Mouse (Mus musculus) hindbrain, postnatal 0 days (tissue): Measurements from ENCODE around the gene Bbs9. TPM values are rescaled to one million over a fixed set of nuclear protein-coding genes. Genes with fewer than 3 reads are reported as not detected.

Experiments
- ATAC-seq: fragments of 200-750 bp; cut with Nextera tagmentation; 2 replicates; pipeline ENCODE4 v1.8.0; 2017; ENCODE audit warnings: mild to moderate bottlenecking, moderate TSS enrichment, moderate library complexity
- DNase-seq: peaks from one replicate; pipeline ENCODE4 v3.0.0-alpha.2; 2015; ENCODE audit warnings: low spot score
- H3K27ac ChIP-seq: fragments of 300-500 bp; sonication (generic); 2 replicates; pipeline ENCODE4 v1.5.1; 2014; ENCODE audit warnings: mild to moderate bottlenecking
- H3K27me3 ChIP-seq: fragments of 300-500 bp; sonication (generic); 2 replicates; pipeline ENCODE4 v1.6.1; 2014; ENCODE audit warnings: low read length, mixed read lengths; ENCODE audit not compliant: insufficient read depth
- H3K36me3 ChIP-seq: fragments of 300-500 bp; sonication (generic); 2 replicates; pipeline ENCODE4 v1.6.1; 2014; ENCODE audit warnings: low read length, mixed read lengths; ENCODE audit not compliant: insufficient read depth
- H3K4me1 ChIP-seq: fragments of 300-500 bp; sonication (generic); 2 replicates; pipeline ENCODE4 v1.6.1; 2014; ENCODE audit warnings: antibody characterized with exemption, low read length, mixed read lengths; ENCODE audit not compliant: insufficient read depth
- H3K4me2 ChIP-seq: fragments of 300-500 bp; sonication (generic); 2 replicates; pipeline ENCODE4 v1.6.1; 2014; ENCODE audit warnings: low read depth, mild to moderate bottlenecking, low read length, moderate library complexity, mixed read lengths
- H3K4me3 ChIP-seq: fragments of 300-500 bp; sonication (generic); 2 replicates; pipeline ENCODE4 v1.5.1; 2014; ENCODE audit warnings: low read length
- H3K9ac ChIP-seq: fragments of 300-500 bp; sonication (generic); replicated peaks from 2 replicates; pipeline ENCODE4 v1.6.1; 2014; ENCODE audit warnings: mild to moderate bottlenecking, low read length, moderate library complexity, mixed read lengths
- H3K9me3 ChIP-seq: fragments of 300-500 bp; sonication (generic); 2 replicates; pipeline ENCODE4 v1.6.1; 2016; ENCODE audit warnings: low read length, mixed read lengths
- CTCF ChIP-seq: IDR thresholded peaks from 2 replicates; pipeline ENCODE4 v1.5.1; 2016; ENCODE audit warnings: antibody characterized with exemption, control low read depth, low read depth
- WGBS: fragments of 180-500 bp; shearing (Covaris S2); extraction: QIAGEN DNeasy Blood & Tissue Kit; methylation state at CpG from one replicate; pipeline ENCODE4 v1.1.7; 2014; 5-methylcytosine and 5-hydroxymethylcytosine counted together
- polyA plus RNA-seq: library from polyadenylated mRNA; unstranded; fragments of >200 nt; fragmentation: Nextera tagmentation; extraction: Ambion mirVana; gene quantifications from 2 replicates; pipeline ENCODE4 v1.2.1, GENCODE M21; 2015
- total RNA-seq: library from RNA; depleted of rRNA; stranded (reverse); fragments of >200 nt; gene quantifications from 2 replicates; pipeline ENCODE4 v1.2.3, GENCODE M21; 2014

Gene Bbs9
- total and polyA plus RNA-seq, 2 experiments from 2014 or later = 15.2 to 27.5 TPM

DNA sequence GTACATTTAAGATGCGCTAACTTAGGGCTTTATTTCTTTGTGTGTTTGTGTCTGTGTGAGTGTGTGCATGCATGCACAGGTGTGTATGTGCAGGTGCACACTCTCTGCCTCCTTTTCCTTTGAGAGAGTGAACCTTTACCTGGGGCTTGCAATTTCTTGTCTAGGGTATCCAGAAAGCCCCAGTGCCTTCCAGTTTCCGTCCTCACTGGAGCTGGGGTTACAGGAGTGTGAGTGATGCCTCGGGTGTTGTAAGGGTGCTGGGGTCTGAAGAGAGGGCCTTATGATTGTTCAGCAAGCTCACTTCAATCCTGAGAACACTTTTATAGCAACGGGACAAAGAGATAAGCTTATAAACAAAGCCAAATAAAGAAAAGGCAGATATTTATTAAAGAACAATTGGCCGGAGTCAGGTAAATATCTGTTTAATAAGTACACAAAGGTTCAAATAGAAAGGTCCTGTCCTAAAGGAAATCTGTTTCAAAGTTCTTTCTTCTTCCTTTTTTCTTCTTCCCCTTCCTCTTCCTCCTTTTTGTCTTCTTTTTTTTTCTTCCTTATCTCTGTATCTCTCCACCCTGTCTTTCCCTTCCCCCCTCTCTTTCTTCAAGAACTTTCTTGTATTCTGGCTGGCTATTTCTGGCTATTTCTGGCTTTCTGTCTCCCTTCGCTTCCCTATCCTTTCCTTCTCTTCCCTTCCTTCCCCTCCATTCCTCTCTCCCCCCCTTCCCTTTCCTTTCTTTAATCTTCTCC, 21.7 kb downstream of the Bbs9 start:
- 84% methylated on average over 6 of the region's 6 CpGs for WGBS
- H3K27ac ChIP-seq = no peak overlapping the region
- H3K4me1 ChIP-seq = no peaks in the 10 kb centered on the region
- TF ChIP-seq CTCF = no peak
- no peak overlapping the region for H3K9ac ChIP-seq
- no peaks in the 10 kb centered on the region for H3K9me3 ChIP-seq
- H3K27me3 ChIP-seq = no peaks in the 10 kb centered on the region
- H3K4me3 ChIP-seq = no peak overlapping the region
- no peak overlapping the region for H3K4me2 ChIP-seq
- DNase-seq = no peak
- no peaks in the 10 kb centered on the region for H3K36me3 ChIP-seq
- ATAC-seq = no peak

DNA sequence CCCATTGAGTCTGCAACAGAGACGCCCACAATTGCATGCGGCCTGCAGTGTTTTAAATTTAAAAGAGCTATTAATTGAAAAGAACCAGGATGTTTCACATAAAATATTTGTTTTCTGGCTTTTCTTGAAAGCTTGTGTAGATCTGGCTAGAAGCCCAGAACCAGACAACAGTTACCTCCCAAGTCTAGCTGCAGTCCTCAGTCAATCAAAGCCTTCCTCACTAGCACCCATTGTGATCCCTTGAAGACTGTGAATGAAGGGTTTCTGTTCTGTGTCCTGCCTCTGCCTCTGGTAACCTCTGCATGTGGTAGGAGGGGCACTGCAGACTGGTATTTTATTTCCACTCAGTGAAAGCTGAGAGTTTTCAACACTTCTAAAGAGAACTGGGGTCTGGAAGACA, 27.5 kb downstream of the Bbs9 start:
- whole genome bisulfite sequencing = 51% methylated on average over 2 of the region's 2 CpGs
- no peaks in the 10 kb centered on the region for H3K4me1 ChIP-seq
- no peak for ATAC-seq

DNA sequence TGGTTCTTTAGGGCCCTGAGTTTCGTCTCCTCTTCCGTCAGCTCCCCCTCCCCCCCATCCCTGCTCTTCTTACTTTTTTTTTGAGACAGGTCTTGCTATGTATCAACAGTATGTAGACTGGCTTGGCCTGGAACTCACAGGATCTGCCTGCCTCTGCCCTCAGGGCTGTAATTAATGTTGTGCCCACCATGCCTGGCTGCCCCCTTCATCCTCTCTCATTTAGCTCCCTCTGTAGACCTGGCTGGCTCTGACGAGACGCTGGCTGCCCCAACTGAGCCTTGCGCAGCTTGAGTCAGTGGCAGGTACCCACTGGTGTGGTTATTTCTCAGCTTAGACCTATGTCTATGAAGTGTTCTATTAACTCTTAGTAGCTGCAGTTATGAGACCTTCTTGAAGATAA, 28.1 kb downstream of the Bbs9 start:
- Histone ChIP-seq H3K9ac (no peak overlapping the region), H3K4me2 (no peak overlapping the region), H3K36me3 (no peaks in the 10 kb centered on the region), H3K27me3 (no peaks in the 10 kb centered on the region), H3K4me3 (no peak overlapping the region), H3K27ac (no peak overlapping the region), H3K4me1 (no peaks in the 10 kb centered on the region), H3K9me3 (no peaks in the 10 kb centered on the region)
- ATAC-seq (no peak), DNase-seq (no peak)
- no peak for TF ChIP-seq CTCF
- WGBS = 79% methylated on average over 5 of the region's 5 CpGs

More for the DNA sequence above, 27.5 kb downstream of the Bbs9 start:
- DNase-seq = no peak
- H3K27me3 ChIP-seq = no peaks in the 10 kb centered on the region
- no peak overlapping the region for H3K4me3 ChIP-seq
- no peaks in the 10 kb centered on the region for H3K9me3 ChIP-seq
- no peak overlapping the region for H3K27ac ChIP-seq
- no peak overlapping the region for H3K9ac ChIP-seq
- H3K36me3 ChIP-seq = no peaks in the 10 kb centered on the region
- TF ChIP-seq CTCF = no peak
- no peak overlapping the region for H3K4me2 ChIP-seq

DNA sequence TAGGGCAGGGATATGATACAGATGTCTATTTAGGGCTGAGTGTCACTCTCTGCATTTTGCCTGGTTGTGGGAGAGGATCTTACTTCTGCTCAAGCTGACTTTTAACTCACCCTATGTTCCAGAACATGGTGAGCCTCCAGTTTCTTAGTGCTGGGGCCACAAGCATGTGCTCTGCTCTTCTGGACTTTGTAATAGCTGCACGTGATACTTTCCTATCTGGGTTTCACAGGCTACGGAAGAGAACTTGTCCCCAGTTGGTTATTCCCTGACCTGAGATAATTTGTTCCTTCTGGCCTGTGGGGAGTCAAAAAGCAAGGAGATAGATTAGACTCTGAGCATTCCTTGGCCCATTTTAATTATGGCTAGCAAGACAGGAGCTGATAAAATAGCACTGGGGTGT, 30.1 kb downstream of the Bbs9 start:
- no peak overlapping the region for H3K4me2 ChIP-seq
- H3K27me3 ChIP-seq = no peaks in the 10 kb centered on the region
- no peaks in the 10 kb centered on the region for H3K9me3 ChIP-seq
- H3K36me3 ChIP-seq = no peaks in the 10 kb centered on the region
- 78% methylated on average over 2 of the region's 2 CpGs for WGBS
- no peak for TF ChIP-seq CTCF
- no peaks in the 10 kb centered on the region for H3K4me1 ChIP-seq
- no peak for ATAC-seq
- no peak overlapping the region for H3K9ac ChIP-seq
- H3K4me3 ChIP-seq = no peak overlapping the region
- DNase-seq = no peak
- H3K27ac ChIP-seq = no peak overlapping the region

DNA sequence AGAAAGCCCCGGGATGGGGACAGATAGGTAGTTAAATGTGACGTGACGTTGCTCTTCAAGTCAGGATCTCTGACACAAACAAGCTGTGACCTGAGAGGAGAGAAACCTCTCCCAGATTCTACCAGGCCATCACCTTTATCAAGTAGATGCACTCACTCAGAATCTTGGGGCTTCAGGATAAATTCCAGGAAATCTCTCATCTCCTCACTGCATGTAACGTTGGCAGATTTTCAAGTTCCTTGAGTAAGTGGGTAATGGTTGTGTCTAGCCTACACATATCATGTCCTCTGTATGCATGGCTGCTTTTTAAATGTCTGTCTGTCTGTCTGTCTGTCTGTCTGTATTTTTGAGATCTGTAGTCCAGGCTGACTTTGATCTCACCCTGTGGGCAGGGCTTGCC, 39.6 kb downstream of the Bbs9 start:
- no peak overlapping the region for H3K9ac ChIP-seq
- H3K27me3 ChIP-seq = no peaks in the 10 kb centered on the region
- DNase-seq (no peak), ATAC-seq (no peak)
- no peak for TF ChIP-seq CTCF
- no peak overlapping the region for H3K4me2 ChIP-seq
- H3K4me3 ChIP-seq = no peak overlapping the region
- H3K4me1 ChIP-seq = no peaks in the 10 kb centered on the region
- no peaks in the 10 kb centered on the region for H3K9me3 ChIP-seq
- no peak overlapping the region for H3K27ac ChIP-seq
- no peaks in the 10 kb centered on the region for H3K36me3 ChIP-seq
- 97% methylated on average over 4 of the region's 4 CpGs for WGBS

DNA sequence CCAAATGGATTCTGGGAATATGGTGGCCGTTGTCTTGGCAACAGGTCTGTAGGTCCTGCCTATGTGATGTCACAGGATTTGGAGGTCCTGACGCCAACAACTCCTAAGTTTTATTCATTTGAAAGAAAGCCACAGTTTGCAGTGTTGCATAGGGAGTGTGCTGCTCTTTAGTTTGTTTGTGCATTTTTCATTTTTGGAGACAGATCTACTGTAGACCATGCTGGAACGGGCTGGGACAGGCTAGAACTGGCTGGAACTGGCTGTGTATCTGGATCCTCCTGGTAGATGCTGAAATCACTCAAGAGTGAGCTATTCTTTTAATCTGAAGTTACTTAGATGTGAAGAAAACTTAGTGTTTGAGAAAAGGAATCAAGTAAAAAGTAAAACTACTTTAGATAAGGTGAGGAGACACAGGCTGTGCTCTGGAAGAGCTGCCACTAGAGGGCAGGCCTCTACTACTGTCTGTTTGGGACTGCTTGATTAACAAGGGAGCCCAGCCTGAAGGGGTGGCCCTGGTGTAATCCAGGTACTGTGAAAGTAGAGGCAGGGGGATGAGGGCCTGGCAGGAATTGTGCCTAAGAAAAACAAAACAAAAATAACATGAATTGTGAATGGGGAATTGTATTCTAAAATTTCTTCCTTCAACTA, 43.0 kb downstream of the Bbs9 start:
- ATAC-seq (peak; percentile 77; the same call in 1 of the 2 replicates), DNase-seq (peak; percentile 80)
- Histone ChIP-seq H3K36me3 (no peaks in the 10 kb centered on the region), H3K4me2 (no peak overlapping the region), H3K27me3 (no peaks in the 10 kb centered on the region), H3K4me3 (no peak overlapping the region), H3K9ac (no peak overlapping the region), H3K9me3 (0 out of 2 replicates have a peak, but pooled peaks cover 2% of the 10 kb centered on the region), H3K27ac (no peak overlapping the region), H3K4me1 (no peaks in the 10 kb centered on the region)
- peak; percentile 89 for TF ChIP-seq CTCF
- WGBS = 94% methylated on average over 3 of the region's 3 CpGs

DNA sequence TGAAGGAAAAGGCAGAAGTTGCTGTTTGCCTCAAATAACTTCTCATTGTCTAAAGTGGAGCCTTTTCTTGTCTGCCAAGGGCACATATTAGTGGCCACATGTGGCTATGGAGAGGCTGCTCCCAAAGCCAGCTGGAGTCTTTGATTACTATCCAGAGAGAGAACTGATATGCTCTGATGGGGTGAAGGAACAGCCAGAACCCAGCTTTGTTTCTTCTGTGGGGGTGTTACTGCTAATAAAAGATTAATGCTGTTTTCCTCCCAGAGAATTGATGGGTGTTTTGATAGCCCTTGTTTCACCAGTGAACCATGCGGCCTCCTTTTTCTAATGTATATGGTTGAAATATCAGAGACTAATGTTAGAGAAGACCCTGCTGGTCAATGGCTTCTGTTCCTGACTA, 47.9 kb downstream of the Bbs9 start:
- H3K27ac ChIP-seq = no peak overlapping the region
- H3K4me3 ChIP-seq = no peak overlapping the region
- ATAC-seq (no peak), DNase-seq (no peak)
- TF ChIP-seq CTCF = no peak
- no peak overlapping the region for H3K9ac ChIP-seq
- no peak overlapping the region for H3K4me2 ChIP-seq
- 100% methylated on average over 1 of the region's 1 CpGs for WGBS
- no peaks in the 10 kb centered on the region for H3K36me3 ChIP-seq
- H3K9me3 ChIP-seq = 0 out of 2 replicates have a peak, but pooled peaks cover 2% of the 10 kb centered on the region
- H3K27me3 ChIP-seq = no peaks in the 10 kb centered on the region
- H3K4me1 ChIP-seq = no peaks in the 10 kb centered on the region
